Mouse (Mus musculus): ENCODE measurements around the gene Cnga2. TPM values are rescaled to one million over a fixed set of nuclear protein-coding genes. Genes with fewer than 3 reads are reported as not detected.

Gene Cnga2
- polyA plus RNA-seq, 1 experiment from 2014 or later: 0.04 TPM

DNA sequence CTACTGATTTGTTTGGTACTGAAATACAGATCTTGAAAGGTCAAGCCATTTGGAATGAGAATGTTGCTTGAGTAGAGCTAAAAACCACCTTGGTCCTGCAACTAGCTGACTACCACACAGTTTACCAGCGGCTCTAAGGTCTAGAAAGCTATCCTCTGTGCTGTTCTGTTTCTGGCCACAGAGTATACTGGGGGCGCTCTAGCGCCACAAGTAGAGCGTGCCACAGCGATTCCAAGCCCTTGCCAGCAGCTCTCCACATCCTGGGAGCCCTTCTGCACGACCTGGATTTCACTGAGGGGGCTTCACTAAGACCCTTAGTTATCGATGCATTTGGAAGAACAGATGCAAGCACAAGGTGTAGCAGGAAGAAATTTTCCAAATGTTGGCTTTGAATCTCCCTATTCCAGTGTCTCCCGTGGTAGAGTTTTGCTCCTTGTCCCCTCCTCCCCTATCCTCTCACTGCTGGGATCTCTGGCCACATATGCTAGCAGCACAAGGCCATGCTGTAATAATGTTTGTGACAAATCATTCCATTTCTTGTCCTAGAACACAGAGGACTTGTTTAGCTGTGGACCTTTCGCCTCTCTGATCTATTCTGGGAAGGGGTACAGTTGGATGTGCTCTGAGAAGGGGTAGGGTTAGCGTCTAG, 31.2 kb downstream of the Cnga2 start:
- Histone ChIP-seq H3K4me2 (ENCODE audit: low read depth, low read length) (no peak overlapping the region), H3K4me1 (ENCODE audit: control insufficient read depth, low read depth, low read length) (no peaks in the 10 kb centered on the region), H3K36me3 (ENCODE audit: control insufficient read depth, insufficient read depth) (no peaks in the 10 kb centered on the region), H3K4me3 (ENCODE audit: low read depth, low read length) (no peak overlapping the region), H3K27ac (ENCODE audit: low read length) (no peak overlapping the region), H3K27me3 (ENCODE audit: control insufficient read depth, insufficient read depth, low read depth, low read length) (no peaks in the 10 kb centered on the region; the same call in 1 of the 2 replicates), H3K9me3 (replicated peaks; ENCODE audit: control insufficient read depth, low read length) (no peaks in the 10 kb centered on the region), H3K9ac (ENCODE audit: low read depth, low read length) (no peak overlapping the region)
- no peak for ATAC-seq (ENCODE audit: low read depth)
- WGBS (ENCODE audit: insufficient replicate concordance): 33% methylated on average over 10 of the region's 10 CpGs

DNA sequence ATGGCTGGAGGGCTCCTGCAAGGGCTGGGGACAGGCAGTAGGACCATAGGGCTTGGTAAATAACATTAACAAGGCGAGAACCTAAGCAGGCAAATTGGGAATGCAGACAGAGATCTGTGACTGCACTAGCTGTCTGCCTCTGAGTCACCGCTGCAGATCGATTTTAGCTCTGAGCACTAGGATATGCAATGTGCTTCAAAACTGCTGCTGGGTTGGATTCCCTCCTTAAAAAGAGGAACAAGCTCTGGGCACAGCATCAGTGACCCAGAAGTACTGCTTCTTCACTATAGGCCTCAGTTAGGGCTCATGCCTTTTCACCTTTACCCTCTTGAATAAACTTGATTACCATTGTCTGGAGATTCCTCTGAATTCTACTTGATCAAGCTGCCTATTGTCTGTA, 31.9 kb downstream of the Cnga2 start:
- Histone ChIP-seq H3K4me2 (ENCODE audit: low read depth, low read length) (no peak overlapping the region), H3K27me3 (ENCODE audit: control insufficient read depth, insufficient read depth, low read depth, low read length) (no peaks in the 10 kb centered on the region; the same call in 1 of the 2 replicates), H3K4me1 (ENCODE audit: control insufficient read depth, low read depth, low read length) (no peaks in the 10 kb centered on the region), H3K36me3 (ENCODE audit: control insufficient read depth, insufficient read depth) (no peaks in the 10 kb centered on the region), H3K9ac (ENCODE audit: low read depth, low read length) (no peak overlapping the region), H3K27ac (ENCODE audit: low read length) (no peak overlapping the region), H3K9me3 (replicated peaks; ENCODE audit: control insufficient read depth, low read length) (no peaks in the 10 kb centered on the region), H3K4me3 (ENCODE audit: low read depth, low read length) (no peak overlapping the region)
- ATAC-seq (ENCODE audit: low read depth): no peak
- WGBS (ENCODE audit: insufficient replicate concordance): 56% methylated on average over 3 of the region's 3 CpGs

DNA sequence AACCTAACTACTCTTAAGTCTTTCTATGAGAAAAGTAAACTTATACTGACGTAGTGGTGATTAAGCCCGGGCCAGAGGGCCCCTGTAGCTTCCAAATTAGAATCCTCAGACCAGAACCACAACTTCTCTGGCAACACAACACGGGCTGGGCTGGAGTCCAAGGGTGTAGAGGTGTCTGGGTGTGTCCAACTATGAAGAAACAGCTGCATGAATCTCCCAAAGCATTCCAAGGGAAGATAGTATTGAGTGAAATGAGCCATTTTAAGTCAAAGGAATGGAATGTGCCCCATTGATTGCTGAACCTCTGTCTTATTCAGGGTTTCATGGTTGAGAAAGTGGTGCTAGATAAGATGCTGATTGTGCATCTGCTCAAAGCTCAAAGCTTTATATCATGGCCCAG, 52.4 kb downstream of the Cnga2 start:
- no peaks in the 10 kb centered on the region for H3K4me1 ChIP-seq (ENCODE audit: control insufficient read depth, low read depth, low read length)
- H3K9ac ChIP-seq (ENCODE audit: low read depth, low read length): no peak overlapping the region
- H3K27ac ChIP-seq (ENCODE audit: low read length): no peak overlapping the region
- 38% methylated on average over 3 of the region's 3 CpGs for WGBS (ENCODE audit: insufficient replicate concordance)
- H3K4me3 ChIP-seq (ENCODE audit: low read depth, low read length): no peak overlapping the region
- H3K27me3 ChIP-seq (ENCODE audit: control insufficient read depth, insufficient read depth, low read depth, low read length): no peaks in the 10 kb centered on the region
- no peak overlapping the region for H3K4me2 ChIP-seq (ENCODE audit: low read depth, low read length)
- no peaks in the 10 kb centered on the region for H3K9me3 ChIP-seq (replicated peaks; ENCODE audit: control insufficient read depth, low read length)
- no peak for ATAC-seq (ENCODE audit: low read depth)
- no peaks in the 10 kb centered on the region for H3K36me3 ChIP-seq (ENCODE audit: control insufficient read depth, insufficient read depth)

DNA sequence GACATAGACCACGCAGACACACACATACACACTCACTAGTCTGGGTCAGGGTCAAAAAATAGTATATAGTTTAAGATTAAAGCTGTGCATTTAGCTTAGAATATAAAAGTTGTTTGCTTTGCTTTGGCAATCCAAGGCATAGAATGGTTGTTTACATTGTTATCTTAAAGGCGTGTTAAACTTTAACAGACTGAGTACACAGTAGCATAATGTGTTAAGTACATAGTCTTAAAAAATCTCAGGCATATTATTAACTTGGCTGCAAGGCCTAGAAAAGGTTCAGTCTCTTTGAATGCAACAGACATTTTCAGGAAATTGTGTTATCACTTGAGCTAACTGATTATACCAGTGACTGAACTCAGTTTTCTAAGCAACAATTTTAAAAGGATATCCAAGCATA, 56.3 kb downstream of the Cnga2 start:
- no peaks in the 10 kb centered on the region for H3K36me3 ChIP-seq (ENCODE audit: control insufficient read depth, insufficient read depth)
- H3K4me2 ChIP-seq (ENCODE audit: low read depth, low read length): no peak overlapping the region

More for the DNA sequence above, 56.3 kb downstream of the Cnga2 start:
- Histone ChIP-seq H3K9ac (ENCODE audit: low read depth, low read length) (no peak overlapping the region), H3K4me3 (ENCODE audit: low read depth, low read length) (no peak overlapping the region), H3K27ac (ENCODE audit: low read length) (no peak overlapping the region), H3K27me3 (ENCODE audit: control insufficient read depth, insufficient read depth, low read depth, low read length) (no peaks in the 10 kb centered on the region; the same call in 1 of the 2 replicates), H3K4me1 (ENCODE audit: control insufficient read depth, low read depth, low read length) (no peaks in the 10 kb centered on the region), H3K9me3 (replicated peaks; ENCODE audit: control insufficient read depth, low read length) (no peaks in the 10 kb centered on the region)
- 54% methylated on average over 2 of the region's 2 CpGs for WGBS (ENCODE audit: insufficient replicate concordance)
- peak; percentile 48; the same call in 1 of the 2 replicates for ATAC-seq (ENCODE audit: low read depth)

Other genes with a start within 250 kb of the Cnga2 start
- 22.1 and 22.5 TPM in 2 replicates for gene Vma21, start 175.9 kb upstream of the Cnga2 start, polyA plus RNA-seq (2015; fragmentation: Nextera tagmentation; extraction: Ambion mirVana)
- gene Gm1141, start 70.8 kb upstream of the Cnga2 start, polyA plus RNA-seq (2015; fragmentation: Nextera tagmentation; extraction: Ambion mirVana): 0.05 TPM in 1 of 2 replicates, not detected in the other
- 1.2 and 1.5 TPM in 2 replicates for gene Prrg3, start 29.2 kb upstream of the Cnga2 start, polyA plus RNA-seq (2015; fragmentation: Nextera tagmentation; extraction: Ambion mirVana)
- gene Fate1, start 18.9 kb upstream of the Cnga2 start, polyA plus RNA-seq (2015; fragmentation: Nextera tagmentation; extraction: Ambion mirVana): not detected in 2 replicates
- not detected in 2 replicates for gene Magea4, start 230.2 kb downstream of the Cnga2 start, polyA plus RNA-seq (2015; fragmentation: Nextera tagmentation; extraction: Ambion mirVana)

Data from liver, embryonic 16.5 days (tissue).